Mouse (Mus musculus) cerebellum, postnatal 10 days (tissue): ENCODE measurements around the gene Ptprn2.

ENCODE experiments used
- DNase-seq, 2 experiments: peaks; one replicate each; pipeline ENCODE4 v3.0.0; 2021; ENCODE audit warnings: mixed read lengths in 2 of 2

Ptprn2 gene

DNA sequence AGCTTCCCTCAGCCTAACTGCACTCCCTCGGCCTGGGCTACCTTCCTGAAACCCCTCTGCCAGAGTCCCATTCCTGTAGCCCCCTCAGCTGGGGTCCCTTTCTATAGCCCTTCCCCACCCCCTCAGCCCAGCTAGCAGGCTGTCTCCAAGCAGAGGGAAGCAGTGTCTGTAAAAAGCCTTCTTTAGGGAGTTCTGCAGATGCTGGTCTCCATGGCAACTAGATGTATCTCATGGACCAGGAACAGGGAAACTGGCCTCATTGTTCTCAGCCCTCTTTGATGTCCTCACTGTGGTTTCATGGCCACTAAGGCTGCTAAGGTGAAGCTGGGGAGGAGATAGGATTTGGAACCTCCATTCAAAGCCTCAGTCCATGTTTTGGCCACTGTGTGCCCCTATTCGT is 423.1 kb downstream of the Ptprn2 start:
- no peak for DNase-seq

DNA sequence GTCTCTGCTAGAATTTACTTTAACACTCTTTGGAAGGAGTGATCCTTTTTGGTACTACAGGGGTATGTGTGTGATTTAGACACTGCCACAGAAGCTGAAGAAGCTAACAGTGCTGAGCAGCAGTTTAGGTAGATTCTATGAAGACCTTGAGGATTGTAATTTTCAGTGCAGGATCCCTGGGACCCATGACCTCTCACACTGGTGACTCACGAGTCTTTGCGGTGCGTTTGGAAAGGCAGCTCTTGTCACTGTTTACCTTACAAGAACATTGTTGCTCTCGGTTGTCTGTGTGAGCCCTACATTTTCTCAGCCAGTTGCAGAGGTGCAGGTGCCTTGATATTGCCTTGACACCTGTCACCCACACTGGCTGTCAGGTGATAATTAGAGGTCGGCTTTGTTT is 431.3 kb downstream of the Ptprn2 start:
- DNase-seq, result no peak

DNA sequence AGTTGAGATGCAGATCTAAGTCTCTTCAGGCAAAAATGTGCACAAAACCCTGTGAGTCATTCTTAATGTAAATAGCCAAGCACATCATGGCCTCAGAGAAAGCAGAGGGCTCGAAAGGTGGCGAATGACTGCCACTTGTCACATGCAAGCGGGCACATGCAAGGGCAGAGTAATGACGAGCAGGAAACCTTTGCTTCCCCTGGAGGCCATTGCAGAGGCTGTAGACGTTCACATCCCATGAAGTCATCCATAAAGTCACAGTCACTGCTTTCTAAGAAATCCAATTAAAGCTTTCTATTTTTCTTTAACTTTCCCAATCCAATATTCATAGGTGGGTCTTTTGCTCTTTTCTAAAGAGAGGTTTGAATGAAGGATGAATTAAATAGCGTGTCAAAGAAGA is 433.7 kb downstream of the Ptprn2 start:
- DNase-seq, result no peak

DNA sequence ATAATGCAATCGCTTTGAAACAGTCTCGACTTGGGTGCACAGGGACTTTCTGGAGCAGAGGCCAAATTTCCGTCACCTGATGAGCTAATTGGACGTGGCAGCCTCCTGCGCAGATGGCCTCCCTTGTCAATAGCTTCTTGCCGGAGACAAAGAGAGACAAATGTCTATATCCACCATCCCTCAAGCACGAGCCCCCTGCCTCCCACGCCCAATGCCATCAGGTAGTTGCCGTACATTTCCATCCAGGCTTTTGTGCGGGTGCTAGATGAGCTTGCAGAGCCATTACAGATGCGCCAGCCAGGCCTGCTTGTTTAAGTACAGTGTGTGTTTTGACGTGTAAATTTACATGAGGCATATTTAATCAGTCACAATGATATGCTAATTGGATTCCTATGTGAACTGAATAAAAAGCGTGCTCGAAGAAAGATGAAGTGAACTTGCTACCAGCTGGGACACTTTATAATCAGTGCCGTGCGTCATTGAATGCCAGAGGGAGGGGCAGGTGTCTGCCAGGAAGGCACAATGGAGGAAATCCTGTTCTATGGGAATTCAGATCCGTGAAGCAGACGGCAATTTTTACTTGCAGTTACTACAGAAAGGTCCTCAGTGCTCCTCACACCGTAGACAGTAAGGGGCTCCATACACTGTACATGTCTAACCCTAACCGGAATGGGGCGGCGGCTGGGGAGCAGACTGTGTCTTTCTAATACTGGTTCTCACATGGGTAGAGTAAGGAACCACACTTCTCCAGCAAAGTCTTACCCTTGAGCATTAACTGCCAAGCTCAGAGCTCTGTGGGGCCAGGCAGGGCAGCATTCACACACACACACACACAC is 434.4 kb downstream of the Ptprn2 start:
- peak; percentile 72 to 78 for DNase-seq

DNA sequence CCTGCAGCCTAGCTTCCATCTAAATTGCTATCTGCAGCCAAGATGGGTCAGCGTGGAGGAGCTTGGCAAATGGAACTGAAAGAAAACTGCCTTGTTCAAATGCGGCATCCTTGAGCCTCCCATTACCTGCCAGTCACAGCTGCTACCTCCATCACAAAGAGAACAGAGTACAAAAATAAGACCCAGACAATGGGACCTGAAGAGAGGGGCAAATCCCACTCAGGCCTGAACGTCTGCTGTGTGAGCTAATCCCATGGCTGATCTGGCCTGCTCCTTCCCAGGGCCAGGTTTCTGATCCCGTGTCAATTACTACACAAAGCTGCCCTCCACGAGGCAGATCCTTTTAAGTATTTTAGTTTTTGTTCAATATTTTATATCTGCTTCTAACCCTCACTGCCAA is 441.6 kb downstream of the Ptprn2 start:
- peak in 1 of 2 experiments; percentile 20 for DNase-seq

DNA sequence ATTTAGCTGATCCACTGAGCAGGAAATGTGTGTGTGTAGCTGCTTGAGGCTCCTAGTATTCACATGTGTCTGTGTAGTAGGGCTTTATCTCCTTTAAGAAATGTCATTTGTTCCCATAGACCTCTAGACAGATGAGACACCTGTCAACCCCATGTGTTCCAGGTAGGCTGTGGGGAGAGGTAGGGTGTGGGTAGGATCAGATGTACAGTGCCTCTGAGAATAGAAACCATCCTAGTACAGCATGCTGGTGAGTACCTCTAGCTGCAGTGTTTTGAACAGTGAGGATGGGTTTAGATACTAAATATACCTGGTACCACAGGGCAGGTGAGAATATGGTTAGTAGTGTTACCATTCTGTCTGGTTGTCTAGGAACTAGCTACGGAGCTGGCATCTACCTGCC is 442.0 kb downstream of the Ptprn2 start:
- no peak for DNase-seq

GRCm38 (mm10) chr12:116938158-116938854 is 452.8 kb downstream of the Ptprn2 start:
- peak; percentile 56 to 62 for DNase-seq

- peak; percentile 71 to 84 for DNase-seq
These were observed 458.4 kb downstream of the Ptprn2 start for GRCm38 (mm10) chr12:116943883-116944282.

DNA sequence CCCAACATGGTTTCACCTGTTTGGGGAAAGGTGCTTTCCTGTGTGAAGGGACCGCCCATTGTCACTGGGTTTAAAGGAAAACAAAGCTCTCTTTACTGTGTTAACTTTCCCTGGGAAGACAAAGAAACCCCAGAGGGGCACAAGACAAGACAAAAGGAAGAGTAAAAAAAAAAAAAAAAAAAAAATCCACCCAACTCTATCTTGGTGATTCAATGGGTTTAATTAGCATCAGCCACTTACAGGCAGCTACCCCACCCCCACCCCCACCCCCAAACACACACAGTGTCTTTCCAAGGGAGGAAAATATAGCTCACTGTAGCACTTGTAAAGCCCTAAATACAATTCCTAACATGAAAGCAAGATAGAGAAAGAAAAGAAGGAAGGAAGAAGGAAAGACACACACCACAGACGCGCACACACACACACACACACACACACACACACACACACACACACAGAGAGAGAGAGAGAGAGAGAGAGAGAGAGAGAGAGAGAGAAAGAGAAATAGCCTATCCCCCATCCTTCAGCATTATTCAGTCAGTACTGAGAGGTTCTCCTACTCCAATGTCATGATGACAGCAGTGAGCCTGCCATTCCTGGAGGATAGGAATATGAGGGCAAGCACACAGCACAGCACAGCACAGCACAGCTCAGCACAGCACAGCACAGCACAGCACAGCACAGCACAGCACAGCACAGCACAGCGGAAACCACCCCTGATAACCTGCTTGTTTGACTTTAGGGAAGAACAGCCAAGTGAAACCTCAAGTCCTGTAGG is 462.8 kb downstream of the Ptprn2 start:
- no peak for DNase-seq

GRCm38 (mm10) chr12:116949726-116950125 is 464.2 kb downstream of the Ptprn2 start:
- no peak for DNase-seq

GRCm38 (mm10) chr12:116952452-116953205 is 467.1 kb downstream of the Ptprn2 start:
- DNase-seq, result no peak

- no peak for DNase-seq
These were observed 473.6 kb downstream of the Ptprn2 start for GRCm38 (mm10) chr12:116959164-116959563.

DNA sequence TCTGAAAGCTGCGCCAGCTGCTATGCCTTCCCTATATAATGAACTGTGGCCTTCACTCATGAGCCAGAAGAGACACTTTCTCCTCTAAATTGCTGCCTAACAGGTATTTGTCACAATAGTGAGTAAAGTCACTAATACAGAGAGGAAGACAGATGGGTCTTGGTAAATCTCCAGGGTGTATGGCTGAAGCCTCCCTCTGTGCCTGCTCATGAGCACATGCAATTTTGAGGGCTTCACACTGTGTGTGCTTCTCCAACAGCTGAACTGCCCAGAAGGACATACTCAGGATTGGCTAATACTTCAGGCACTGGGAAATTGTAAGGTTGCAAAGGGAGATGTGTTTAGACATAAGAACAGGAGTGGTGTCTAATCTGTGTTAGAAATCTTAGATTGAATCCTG is 478.4 kb downstream of the Ptprn2 start:
- DNase-seq, result peak; percentile 9 to 17

- DNase-seq, result peak; percentile 14 to 15
These were observed 482.9 kb downstream of the Ptprn2 start for GRCm38 (mm10) chr12:116968215-116968939.

GRCm38 (mm10) chr12:116975547-116975946 is 490.0 kb downstream of the Ptprn2 start:
- no peak for DNase-seq

DNA sequence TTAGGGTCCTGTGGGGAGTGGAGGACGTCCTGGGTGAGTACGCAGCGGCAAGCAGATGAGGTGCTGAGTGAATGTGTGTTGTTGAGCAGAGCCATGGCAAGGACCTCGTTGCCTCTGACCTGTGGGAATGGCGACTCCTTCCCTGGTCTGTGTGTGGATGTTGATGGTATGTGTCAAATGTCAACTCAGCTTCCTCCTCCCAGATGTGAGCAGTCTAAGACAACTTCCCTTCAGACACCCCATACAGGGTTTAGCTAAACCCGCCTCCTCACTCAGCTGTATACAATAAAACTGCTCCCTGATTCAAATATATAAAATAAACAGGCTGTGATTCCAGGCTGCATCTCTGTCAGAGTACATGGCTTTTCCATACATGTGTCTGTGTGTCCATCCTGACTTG is 491.5 kb downstream of the Ptprn2 start:
- DNase-seq, result no peak

- peak in 1 of 2 experiments; percentile 13 for DNase-seq
These were observed 492.7 kb downstream of the Ptprn2 start for GRCm38 (mm10) chr12:116978201-116978600.

DNA sequence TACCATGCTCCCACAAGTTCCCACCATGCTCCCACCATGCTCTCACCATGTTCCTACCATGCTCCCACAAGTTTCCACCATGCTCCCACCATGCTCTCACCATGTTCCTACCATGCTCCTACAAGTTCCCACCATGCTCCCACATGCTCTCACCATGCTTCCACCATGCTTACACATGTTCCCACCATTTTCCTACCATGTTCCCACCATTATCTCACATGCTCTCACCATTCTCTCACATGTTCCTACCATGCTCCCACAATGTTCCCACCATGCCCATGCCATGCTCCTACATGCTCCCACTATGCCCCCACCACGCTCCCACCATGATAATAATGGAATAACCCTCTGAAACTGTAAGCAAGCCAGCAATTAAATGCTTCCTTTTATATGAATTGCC is 495.8 kb downstream of the Ptprn2 start:
- DNase-seq, result no peak

DNA sequence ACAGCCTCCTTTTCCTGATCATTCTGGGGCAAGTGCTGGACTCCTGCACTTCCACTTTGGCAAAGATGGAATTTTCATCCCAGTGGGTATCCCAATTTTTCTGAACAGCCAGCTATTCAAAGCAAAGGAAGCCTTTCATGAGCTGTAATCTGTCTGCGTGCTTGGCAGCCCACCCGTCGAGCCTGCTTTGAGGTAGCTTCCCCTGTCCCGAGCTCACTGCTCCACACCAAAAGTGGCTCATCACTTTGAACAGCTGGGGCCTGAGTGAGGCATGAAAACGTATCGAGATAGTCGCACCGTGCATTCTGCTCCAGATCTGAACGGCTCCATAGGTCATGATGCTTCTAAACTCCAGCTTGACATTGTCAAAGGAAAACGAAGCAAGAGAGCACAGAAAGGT is 503.6 kb downstream of the Ptprn2 start:
- DNase-seq, result peak in 1 of 2 experiments; percentile 19

DNA sequence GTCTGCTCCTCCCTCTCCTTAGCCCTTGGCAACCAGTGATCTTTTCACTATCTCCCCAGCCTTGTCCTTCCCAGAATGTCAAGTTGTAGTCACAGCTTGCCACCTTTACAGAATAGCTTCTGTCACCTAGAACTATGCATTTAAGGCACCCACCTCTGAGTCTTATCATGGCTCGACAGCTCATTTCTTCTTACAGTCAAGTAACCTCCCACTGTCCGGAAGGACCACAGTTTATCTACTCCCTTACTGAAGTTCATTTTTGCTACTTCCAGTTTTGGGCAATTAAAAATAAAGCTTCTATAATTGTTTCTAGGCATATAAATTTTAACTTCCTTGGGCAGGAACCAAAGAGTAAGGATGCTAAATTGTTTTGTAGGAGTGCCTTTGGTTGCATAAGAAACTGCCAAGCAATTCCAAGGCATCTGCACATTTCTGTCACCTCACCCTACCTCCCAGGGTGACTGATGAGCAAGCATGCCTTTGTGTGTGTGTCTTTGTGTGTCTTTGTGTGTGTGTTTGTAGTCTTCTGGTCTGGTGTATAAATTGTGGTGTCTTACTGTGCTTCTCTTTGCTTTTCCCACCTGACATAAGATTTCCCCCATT is 516.1 kb downstream of the Ptprn2 start:
- no peak for DNase-seq
